ENCODE assay signal across 8 mouse cellular contexts in the genomic region with DNA sequence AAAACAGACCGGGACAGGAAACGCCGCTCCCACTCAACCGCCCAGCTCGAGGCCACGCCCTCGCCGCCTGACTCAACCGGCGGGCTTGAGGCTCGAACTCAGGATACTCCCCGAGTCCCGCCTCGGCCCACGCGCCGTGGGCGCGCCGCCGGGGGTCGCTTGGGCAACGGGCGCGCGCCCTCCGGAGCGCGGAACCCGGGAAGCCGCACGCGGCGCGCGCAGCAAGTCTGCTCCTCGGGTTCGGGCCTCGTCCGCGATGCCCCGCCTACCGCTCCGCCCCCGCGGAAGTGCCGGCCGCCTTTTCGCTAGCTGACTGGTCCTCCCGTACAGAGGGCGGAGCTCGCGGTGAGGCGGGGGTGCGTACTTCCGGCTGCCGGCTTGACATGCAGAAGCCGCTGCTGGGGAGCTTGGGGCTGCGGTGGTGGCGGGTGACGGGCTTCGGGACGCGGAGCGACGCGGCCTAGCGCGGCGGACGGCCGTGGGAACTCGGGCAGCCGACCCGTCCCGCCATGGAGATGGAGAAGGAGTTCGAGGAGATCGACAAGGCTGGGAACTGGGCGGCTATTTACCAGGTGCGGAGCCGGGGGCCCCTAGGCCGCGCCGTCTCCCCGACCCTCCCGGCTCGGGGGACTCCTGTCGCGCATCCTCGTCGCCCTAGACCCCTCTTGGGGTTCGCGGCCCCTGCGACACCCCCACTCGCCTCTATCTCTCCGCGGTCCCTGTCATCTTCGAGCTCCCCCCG. TPM values are rescaled to one million over a fixed set of nuclear protein-coding genes. Genes with fewer than 3 reads are reported as not detected.
DNase-seq lines count a peak whose midpoint lies in the region; ATAC-seq and TF ChIP-seq lines count a peak whose summit lies in the region.

A gene (plus strand): TSS at position 73 of the 742 bp plus-strand sequence.

- peak; percentile 93 for ATAC-seq in embryonic facial prominence, embryonic 13.5 days (ENCODE audit: insufficient number of reproducible peaks, insufficient read depth, low FRiP score, low TSS enrichment, low read depth)
- ATAC-seq in limb, embryonic 12.5 days (ENCODE audit: insufficient number of reproducible peaks, insufficient read depth, low FRiP score, low TSS enrichment, low read depth): peak; percentile 92
- ATAC-seq in midbrain, embryonic 15.5 days (replicated peaks): peak; percentile 96

- peak; percentile 98 for DNase-seq in 3134 (ENCODE audit: extremely low read depth, insufficient read length, low spot score)
- DNase-seq in adrenal gland, postnatal 36 days: peak; percentile 99
- peak; percentile 98 to 99 for DNase-seq in heart, adult 18-20 months
- peak; percentile 99 for DNase-seq in kidney, adult 2 months
- DNase-seq in spleen, adult 2 months (ENCODE audit: low read depth in 1 of 2, low spot score in 2 of 2): peak; percentile 91 to 98

- no peaks in the 10 kb centered on the region for H3K27me3 ChIP-seq in embryonic facial prominence, embryonic 13.5 days
- no peaks in the 10 kb centered on the region for H3K27me3 ChIP-seq in kidney, adult 2 months (replicated peaks; ENCODE audit: control insufficient read depth, insufficient read depth, low read length)
- no peaks in the 10 kb centered on the region for H3K27me3 ChIP-seq in limb, embryonic 12.5 days
- H3K27me3 ChIP-seq in midbrain, embryonic 15.5 days (replicated peaks): no peaks in the 10 kb centered on the region
- no peaks in the 10 kb centered on the region for H3K27me3 ChIP-seq in spleen, adult 2 months (ENCODE audit: control insufficient read depth, insufficient read depth, low read length)

- peak; percentile 73 for TF ChIP-seq POLR2A in kidney, adult 2 months (IDR thresholded peaks at IDR 0.05; ENCODE audit: low read depth, low read length)
- peak; percentile 91 for TF ChIP-seq POLR2A in spleen, adult 2 months (IDR thresholded peaks at IDR 0.05; ENCODE audit: low read depth, low read length)

- H3K9ac ChIP-seq in embryonic facial prominence, embryonic 13.5 days: peak within 1 kb of the TSS; percentile 92
- H3K9ac ChIP-seq in limb, embryonic 12.5 days (replicated peaks): peak within 1 kb of the TSS; percentile 83
- peak within 1 kb of the TSS; percentile 80 for H3K9ac ChIP-seq in midbrain, embryonic 15.5 days

- under 1% methylated on average over 99 of the region's 99 CpGs for WGBS in embryonic facial prominence, embryonic 13.5 days
- under 1% methylated on average over 99 of the region's 99 CpGs for WGBS in kidney, adult 2 months
- under 1% methylated on average over 91 of the region's 99 CpGs for WGBS in limb, embryonic 12.5 days
- WGBS in midbrain, embryonic 15.5 days: 0% methylated on average over 84 of the region's 99 CpGs
- under 1% methylated on average over 99 of the region's 99 CpGs for WGBS in spleen, adult 2 months

- peak within 1 kb of the TSS; percentile 58 for H3K27ac ChIP-seq in embryonic facial prominence, embryonic 13.5 days
- H3K27ac ChIP-seq in kidney, adult 2 months (ENCODE audit: insufficient read depth, low read depth, low read length): peak within 1 kb of the TSS; percentile 92
- peak within 1 kb of the TSS; percentile 59 for H3K27ac ChIP-seq in limb, embryonic 12.5 days
- peak within 1 kb of the TSS; percentile 78 for H3K27ac ChIP-seq in midbrain, embryonic 15.5 days
- peak within 1 kb of the TSS; percentile 95 for H3K27ac ChIP-seq in spleen, adult 2 months (ENCODE audit: insufficient read depth, low read length)

- peaks cover 34% of the 10 kb centered on the region for H3K4me1 ChIP-seq in embryonic facial prominence, embryonic 13.5 days
- H3K4me1 ChIP-seq in kidney, adult 2 months (ENCODE audit: control insufficient read depth, insufficient read depth, low read length): peaks cover 3% of the 10 kb centered on the region; the same call in 1 of the 2 replicates
- H3K4me1 ChIP-seq in limb, embryonic 12.5 days (replicated peaks): peaks cover 28% of the 10 kb centered on the region
- H3K4me1 ChIP-seq in midbrain, embryonic 15.5 days: peaks cover 42% of the 10 kb centered on the region
- H3K4me1 ChIP-seq in spleen, adult 2 months (ENCODE audit: control insufficient read depth, insufficient read depth, insufficient read length): peaks cover 26% of the 10 kb centered on the region

- H3K4me2 ChIP-seq in embryonic facial prominence, embryonic 13.5 days: peak within 1 kb of the TSS; percentile 92
- peak within 1 kb of the TSS; percentile 88 for H3K4me2 ChIP-seq in limb, embryonic 12.5 days
- H3K4me2 ChIP-seq in midbrain, embryonic 15.5 days: peak within 1 kb of the TSS; percentile 56

- peak within 1 kb of the TSS; percentile 91 for H3K4me3 ChIP-seq in embryonic facial prominence, embryonic 13.5 days
- peak within 1 kb of the TSS; percentile 99 for H3K4me3 ChIP-seq in kidney, adult 2 months (ENCODE audit: insufficient read depth, low read depth, low read length)
- H3K4me3 ChIP-seq in limb, embryonic 12.5 days (replicated peaks): peak within 1 kb of the TSS; percentile 89
- H3K4me3 ChIP-seq in midbrain, embryonic 15.5 days: peak within 1 kb of the TSS; percentile 83
- H3K4me3 ChIP-seq in spleen, adult 2 months (ENCODE audit: extremely low read depth, insufficient read depth, insufficient read length): peak within 1 kb of the TSS; percentile 93

- H3K9me3 ChIP-seq in embryonic facial prominence, embryonic 13.5 days: no peaks in the 10 kb centered on the region
- no peaks in the 10 kb centered on the region for H3K9me3 ChIP-seq in limb, embryonic 12.5 days
- H3K9me3 ChIP-seq in midbrain, embryonic 15.5 days: no peaks in the 10 kb centered on the region

- TF ChIP-seq CTCF in kidney, adult 2 months (conservative IDR thresholded peaks at IDR 0.05; ENCODE audit: insufficient read depth, insufficient read length, low read depth, low read length): no peak
- no peak for TF ChIP-seq CTCF in spleen, adult 2 months (IDR thresholded peaks at IDR 0.05; ENCODE audit: extremely low read depth, insufficient read depth, insufficient read length, insufficient replicate concordance)

- H3K36me3 ChIP-seq in embryonic facial prominence, embryonic 13.5 days: no peaks in the 10 kb centered on the region
- H3K36me3 ChIP-seq in kidney, adult 2 months (ENCODE audit: control insufficient read depth, insufficient read depth, low read length): no peaks in the 10 kb centered on the region
- no peaks in the 10 kb centered on the region for H3K36me3 ChIP-seq in limb, embryonic 12.5 days
- no peaks in the 10 kb centered on the region for H3K36me3 ChIP-seq in midbrain, embryonic 15.5 days (replicated peaks)
- H3K36me3 ChIP-seq in spleen, adult 2 months (ENCODE audit: control insufficient read depth, insufficient read depth, low read length): peaks cover 2% of the 10 kb centered on the region; the same call in 1 of the 2 replicates

RNA-seq across cellular contexts. Expression of the gene that starts here (rescaled TPM):
- 10 to 100 TPM; 57.2 to 65.2 TPM for total RNA-seq in adrenal gland, postnatal 36 days (2021)
- polyA plus RNA-seq in embryonic facial prominence, embryonic 13.5 days (2015; fragmentation: Nextera tagmentation; extraction: Ambion mirVana): 54.1 and 66.3 TPM in 2 replicates
- 10 to 100 TPM; 16.4 to 19.8 TPM for total RNA-seq in heart, adult 18-20 months (2021)
- 29.9 and 31.0 TPM in 2 replicates for polyA plus RNA-seq in kidney, adult 2 months (2012; rRNA removed)
- 51.7 and 60.1 TPM in 2 replicates for polyA plus RNA-seq in limb, embryonic 12.5 days (2016; fragmentation: Nextera tagmentation; extraction: Ambion mirVana)
- 73.6 and 74.5 TPM in 2 replicates for polyA plus RNA-seq in midbrain, embryonic 15.5 days (2015; fragmentation: Nextera tagmentation; extraction: Ambion mirVana)
- polyA plus RNA-seq in spleen, adult 2 months (2012; rRNA removed): 83.8 and 110 TPM in 2 replicates

Comparison
In these comparisons a context has a peak if more than half of its experiments do, and no peak if none do; other contexts are left out.
1. Peak in every context shown above with its lines: DNase-seq, ATAC-seq, H3K4me3 ChIP-seq and H3K27ac ChIP-seq.